Mouse (Mus musculus): ENCODE measurements around the gene Lhfpl2.

Lhfpl2 gene

GRCm38 (mm10) chr13:94240111-94240510 is 182.5 kb downstream of the Lhfpl2 start:
- no peak for DNase-seq

DNA sequence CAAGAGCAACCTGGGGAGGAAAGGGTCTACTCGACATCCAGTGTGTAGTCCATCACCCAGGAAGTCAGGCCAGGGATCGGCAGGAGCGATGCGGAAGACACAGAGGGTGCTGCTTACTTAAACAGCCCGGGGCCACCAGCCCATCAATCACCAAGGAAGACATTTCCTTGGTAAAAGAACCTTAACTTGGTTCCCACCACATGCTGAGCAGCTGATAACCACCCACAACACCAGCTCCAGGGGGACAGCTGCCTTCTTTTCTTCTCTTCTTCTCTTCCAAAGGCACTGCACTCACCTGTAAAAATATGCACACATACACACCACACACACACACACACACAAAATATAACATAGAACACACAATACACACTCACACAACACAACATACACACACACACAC is 183.3 kb downstream of the Lhfpl2 start:
- DNase-seq, result no peak

DNA sequence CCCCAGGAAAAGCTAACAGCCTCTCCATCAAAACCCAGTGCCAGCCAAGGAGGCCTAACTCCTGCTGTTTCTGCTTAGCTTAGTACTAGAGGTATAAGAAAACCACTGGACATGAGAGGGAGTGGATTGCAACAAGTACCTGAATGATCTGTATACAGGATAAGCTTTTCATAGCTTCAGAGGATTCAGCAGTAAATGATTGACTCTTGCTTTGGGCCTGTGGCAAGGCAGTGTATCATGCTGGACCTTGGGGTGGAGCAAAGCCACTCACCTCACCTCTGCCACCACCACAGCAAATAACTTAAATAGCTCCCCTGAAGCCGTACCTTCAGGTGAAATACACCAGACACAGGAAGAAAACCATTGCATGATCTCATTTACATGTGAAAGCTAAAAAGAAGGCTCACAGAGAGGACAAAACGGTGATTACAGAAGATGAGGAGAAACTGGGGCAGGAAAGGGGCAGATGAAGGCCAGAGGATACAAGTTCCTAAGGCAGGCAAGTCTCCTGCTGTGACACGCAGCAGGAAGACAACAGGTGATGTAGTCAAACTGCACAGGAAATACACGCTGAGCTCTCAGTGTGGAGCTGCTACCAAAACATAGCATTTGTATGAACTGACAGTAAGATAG is 184.4 kb downstream of the Lhfpl2 start:
- peak; percentile 26 for DNase-seq

DNA sequence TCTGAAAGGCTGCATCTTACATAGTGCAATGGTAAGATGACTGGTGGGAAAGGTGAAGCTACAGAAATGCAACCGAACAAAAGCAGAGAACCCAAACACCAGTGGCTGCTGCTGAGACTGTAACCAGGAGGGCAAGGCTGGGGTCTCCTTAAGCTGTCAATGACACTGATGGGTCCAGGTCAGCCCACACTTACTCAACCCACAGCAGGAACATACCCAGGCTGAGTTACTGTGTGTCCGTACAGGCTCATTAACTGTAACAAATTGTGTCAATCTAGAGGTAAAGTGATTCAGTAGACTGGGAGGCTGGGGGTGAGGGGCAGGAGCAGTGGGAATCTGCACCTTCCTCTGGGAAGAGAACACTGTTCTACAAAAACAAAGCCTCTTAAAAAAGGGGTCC is 185.3 kb downstream of the Lhfpl2 start:
- no peak for DNase-seq

Measured in kidney, adult 9 months (tissue).